Mouse (Mus musculus) stomach, embryonic 16.5 days (tissue): ENCODE results near the gene Pip5kl1. TPM values are rescaled to one million over a fixed set of nuclear protein-coding genes. Genes with fewer than 3 reads are reported as not detected.

Experiments
- ATAC-seq: fragments of 200-750 bp; cut with Nextera tagmentation; 2 replicates; pipeline ENCODE4 v1.8.0; 2017; ENCODE audit warnings: moderate number of reproducible peaks, moderate TSS enrichment; ENCODE audit not compliant: insufficient read depth, low FRiP score
- H3K27ac ChIP-seq: fragments of 300-500 bp; sonication (generic); 2 replicates; pipeline ENCODE4 v1.5.1; 2014; ENCODE audit warnings: low read length
- H3K27me3 ChIP-seq: fragments of 300-500 bp; sonication (generic); 2 replicates; pipeline ENCODE4 v1.6.1; 2014; ENCODE audit warnings: low read length, control low read depth, mixed read lengths; ENCODE audit not compliant: control insufficient read depth, insufficient read depth
- H3K36me3 ChIP-seq: fragments of 300-500 bp; sonication (generic); 2 replicates; pipeline ENCODE4 v1.6.1; 2014; ENCODE audit warnings: low read length; ENCODE audit not compliant: control insufficient read depth, insufficient read depth
- H3K4me1 ChIP-seq: fragments of 300-500 bp; sonication (generic); 2 replicates; pipeline ENCODE4 v1.6.1; 2014; ENCODE audit warnings: low read length, control low read depth, mixed read lengths; ENCODE audit not compliant: control insufficient read depth, insufficient read depth
- H3K4me2 ChIP-seq: fragments of 300-500 bp; sonication (generic); 2 replicates; pipeline ENCODE4 v1.6.1; 2014; ENCODE audit warnings: low read depth, low read length, mixed read lengths
- H3K4me3 ChIP-seq: fragments of 300-500 bp; sonication (generic); replicated peaks from 2 replicates; pipeline ENCODE4 v1.5.1; 2014; ENCODE audit warnings: mild to moderate bottlenecking, low read length
- H3K9ac ChIP-seq: fragments of 300-500 bp; sonication (generic); 2 replicates; pipeline ENCODE4 v1.6.1; 2014; ENCODE audit warnings: low read length
- H3K9me3 ChIP-seq: fragments of 300-500 bp; sonication (generic); replicated peaks from 2 replicates; pipeline ENCODE4 v1.6.1; 2016; ENCODE audit warnings: low read length, control low read depth; ENCODE audit not compliant: control insufficient read depth
- WGBS: fragments of 180-500 bp; shearing (Covaris S2); extraction: QIAGEN DNeasy Blood & Tissue Kit; methylation state at CpG from one replicate; pipeline ENCODE4 v1.1.7; 2014; 5-methylcytosine and 5-hydroxymethylcytosine counted together
- polyA plus RNA-seq: library from polyadenylated mRNA; unstranded; fragments of >200 nt; fragmentation: Nextera tagmentation; extraction: Ambion mirVana; gene quantifications from 2 replicates; pipeline ENCODE4 v1.2.1, GENCODE M21; 2015

Pip5kl1 gene
- polyA plus RNA-seq, 1 experiment from 2014 or later, result 0.56 TPM

- Histone ChIP-seq H3K27ac (no peak overlapping the region; the same call in 1 of the 2 replicates), H3K4me1 (peaks cover 29% of the 10 kb centered on the region), H3K9ac (no peak overlapping the region), H3K27me3 (no peaks in the 10 kb centered on the region), H3K36me3 (no peaks in the 10 kb centered on the region), H3K9me3 (no peaks in the 10 kb centered on the region), H3K4me3 (no peak overlapping the region), H3K4me2 (no peak overlapping the region)
- ATAC-seq, result peak; percentile 59; the same call in 1 of the 2 replicates
- WGBS, result 47% methylated on average over 7 of the region's 7 CpGs
Measured at GRCm38 (mm10) chr2:32631737-32632394, 57.3 kb downstream of the Pip5kl1 start.

Other genes starting within 250 kb of the Pip5kl1 start
- 41.9 and 45.4 TPM in 2 replicates for gene Ciz1, start 222.5 kb upstream of the Pip5kl1 start, polyA plus RNA-seq
- 8.1 and 8.2 TPM in 2 replicates for gene Dnm1, start 221.5 kb upstream of the Pip5kl1 start, polyA plus RNA-seq
- gene 1110008P14Rik, start 192.9 kb upstream of the Pip5kl1 start, polyA plus RNA-seq, result 41.5 and 41.9 TPM in 2 replicates
- 21.1 and 23.6 TPM in 2 replicates for gene Lcn2, start 186.5 kb upstream of the Pip5kl1 start, polyA plus RNA-seq
- 23.7 and 26.7 TPM in 2 replicates for gene Ptges2, start 178.9 kb upstream of the Pip5kl1 start, polyA plus RNA-seq
- 5.1 and 5.7 TPM in 2 replicates for gene Naif1, start 124.3 kb upstream of the Pip5kl1 start, polyA plus RNA-seq
- gene Slc25a25, start 123.4 kb upstream of the Pip5kl1 start, polyA plus RNA-seq, result 15.4 and 16.9 TPM in 2 replicates
- gene Fam102a, start 39.5 kb upstream of the Pip5kl1 start, polyA plus RNA-seq, result 11.4 and 12.8 TPM in 2 replicates
- gene Dpm2, start 3.9 kb upstream of the Pip5kl1 start, polyA plus RNA-seq, result 104 and 106 TPM in 2 replicates
- gene 9430097D07Rik, start 887 bp downstream of the Pip5kl1 start, polyA plus RNA-seq, result 0.10 and 0.15 TPM in 2 replicates
- 19.8 and 22.9 TPM in 2 replicates for gene St6galnac4, start 12.3 kb downstream of the Pip5kl1 start, polyA plus RNA-seq
- gene St6galnac6, start 24.9 kb downstream of the Pip5kl1 start, polyA plus RNA-seq, result 17.1 and 18.5 TPM in 2 replicates
- 27.4 and 60.2 TPM in 2 replicates for gene Ak1, start 47.0 kb downstream of the Pip5kl1 start, polyA plus RNA-seq
- 63.6 and 64.5 TPM in 2 replicates for gene Eng, start 71.8 kb downstream of the Pip5kl1 start, polyA plus RNA-seq
- 28.3 and 30.6 TPM in 2 replicates for gene Fpgs, start 129.3 kb downstream of the Pip5kl1 start, polyA plus RNA-seq
- gene Cdk9, start 138.3 kb downstream of the Pip5kl1 start, polyA plus RNA-seq, result 71.9 and 82.7 TPM in 2 replicates
- 26.8 and 27.4 TPM in 2 replicates for gene Sh2d3c, start 146.3 kb downstream of the Pip5kl1 start, polyA plus RNA-seq
- gene 6330409D20Rik, start 166.2 kb downstream of the Pip5kl1 start, polyA plus RNA-seq, result 0.20 and 0.28 TPM in 2 replicates
- 59.2 and 67.0 TPM in 2 replicates for gene Tor2a, start 182.4 kb downstream of the Pip5kl1 start, polyA plus RNA-seq
- 0.12 and 0.21 TPM in 2 replicates for gene Ttc16, start 200.8 kb downstream of the Pip5kl1 start, polyA plus RNA-seq
- 3.9 and 6.7 TPM in 2 replicates for gene Ptrh1, start 201.0 kb downstream of the Pip5kl1 start, polyA plus RNA-seq
- 0.10 and 0.41 TPM in 2 replicates for gene Cfap157, start 209.6 kb downstream of the Pip5kl1 start, polyA plus RNA-seq